Mouse (Mus musculus): ENCODE measurements around the gene Fcer2a.

GRCm38 (mm10) chr8:3711646-3712045 is 17.7 kb upstream of the Fcer2a start:
- TF ChIP-seq CTCF (IDR thresholded peaks at IDR 0.05; ENCODE audit: control insufficient read depth, insufficient read depth, insufficient replicate concordance, low read depth, low read length) (no peak), POLR2A (IDR thresholded peaks at IDR 0.05; ENCODE audit: control insufficient read depth, low read depth, low read length) (no peak)

All from testis, adult 2 months (tissue).